Mouse (Mus musculus): Measurements from ENCODE around the gene Pgpep1. TPM values are rescaled to one million over a fixed set of nuclear protein-coding genes. Genes with fewer than 3 reads are reported as not detected.

Gene Pgpep1
- polyA plus RNA-seq, 1 experiment: 21.1 TPM

GRCm38 (mm10) chr8:70610796-70611771 lies 49.1 kb downstream of the Pgpep1 start:
- peak; percentile 86 for TF ChIP-seq CTCF (IDR thresholded peaks at IDR 0.05; ENCODE audit: control insufficient read depth, insufficient read depth, low read length)
- peak; percentile 63; the same call in 1 of the 2 replicates for TF ChIP-seq POLR2A (IDR thresholded peaks at IDR 0.05; ENCODE audit: borderline replicate concordance, control insufficient read depth, low read depth, low read length)
- Histone ChIP-seq H3K4me1 (ENCODE audit: control insufficient read depth, insufficient read depth, low read length) (peaks cover 8% of the 10 kb centered on the region), H3K27ac (ENCODE audit: control insufficient read depth, insufficient read depth, low read depth, low read length, poor library complexity) (peak overlapping the region; percentile 86), H3K4me3 (replicated peaks; ENCODE audit: control insufficient read depth, low read depth, low read length) (peak overlapping the region; percentile 67)
- under 1% methylated on average over 54 of the region's 54 CpGs for WGBS

- under 1% methylated on average over 43 of the region's 45 CpGs for WGBS
- Histone ChIP-seq H3K4me1 (ENCODE audit: control insufficient read depth, insufficient read depth, low read length) (peaks cover 8% of the 10 kb centered on the region), H3K27ac (ENCODE audit: control insufficient read depth, insufficient read depth, low read depth, low read length, poor library complexity) (peak overlapping the region; percentile 90), H3K4me3 (replicated peaks; ENCODE audit: control insufficient read depth, low read depth, low read length) (peak overlapping the region; percentile 63)
- TF ChIP-seq CTCF (IDR thresholded peaks at IDR 0.05; ENCODE audit: control insufficient read depth, insufficient read depth, low read length) (no peak), POLR2A (IDR thresholded peaks at IDR 0.05; ENCODE audit: borderline replicate concordance, control insufficient read depth, low read depth, low read length) (peak; percentile 48)
Observed at GRCm38 (mm10) chr8:70609849-70610795, 50.1 kb downstream of the Pgpep1 start.

GRCm38 (mm10) chr8:70609368-70609848 lies 50.8 kb downstream of the Pgpep1 start:
- WGBS: under 1% methylated on average over 39 of the region's 39 CpGs
- peaks cover 7% of the 10 kb centered on the region for H3K4me1 ChIP-seq (ENCODE audit: control insufficient read depth, insufficient read depth, low read length)

GRCm38 (mm10) chr8:70608749-70609367 lies 51.3 kb downstream of the Pgpep1 start, which contains the start of gene Ssbp4:
Gene Ssbp4 (minus strand): TSS chr8:70608872.
- peaks cover 6% of the 10 kb centered on the region for H3K4me1 ChIP-seq (ENCODE audit: control insufficient read depth, insufficient read depth, low read length)
- peak within 1 kb of the TSS; percentile 71 for H3K4me3 ChIP-seq (replicated peaks; ENCODE audit: control insufficient read depth, low read depth, low read length)
- H3K27ac ChIP-seq (ENCODE audit: control insufficient read depth, insufficient read depth, low read depth, low read length, poor library complexity): peak within 1 kb of the TSS; percentile 90
- WGBS: 1% methylated on average over 26 of the region's 26 CpGs
- no peak for TF ChIP-seq POLR2A (IDR thresholded peaks at IDR 0.05; ENCODE audit: borderline replicate concordance, control insufficient read depth, low read depth, low read length)
- TF ChIP-seq CTCF (IDR thresholded peaks at IDR 0.05; ENCODE audit: control insufficient read depth, insufficient read depth, low read length): no peak

More at GRCm38 (mm10) chr8:70609368-70609848, 50.8 kb downstream of the Pgpep1 start:
- Histone ChIP-seq H3K4me3 (replicated peaks; ENCODE audit: control insufficient read depth, low read depth, low read length) (peak overlapping the region; percentile 63), H3K27ac (ENCODE audit: control insufficient read depth, insufficient read depth, low read depth, low read length, poor library complexity) (peak overlapping the region; percentile 90)
- TF ChIP-seq POLR2A (IDR thresholded peaks at IDR 0.05; ENCODE audit: borderline replicate concordance, control insufficient read depth, low read depth, low read length) (peak; percentile 67; the same call in 1 of the 2 replicates), CTCF (IDR thresholded peaks at IDR 0.05; ENCODE audit: control insufficient read depth, insufficient read depth, low read length) (no peak)

GRCm38 (mm10) chr8:70607898-70608748 lies 52.1 kb downstream of the Pgpep1 start:
- Histone ChIP-seq H3K4me3 (replicated peaks; ENCODE audit: control insufficient read depth, low read depth, low read length) (peak overlapping the region; percentile 71), H3K4me1 (ENCODE audit: control insufficient read depth, insufficient read depth, low read length) (peaks cover 6% of the 10 kb centered on the region), H3K27ac (ENCODE audit: control insufficient read depth, insufficient read depth, low read depth, low read length, poor library complexity) (peak overlapping the region; percentile 79)
- under 1% methylated on average over 84 of the region's 84 CpGs for WGBS
- no peak for TF ChIP-seq CTCF (IDR thresholded peaks at IDR 0.05; ENCODE audit: control insufficient read depth, insufficient read depth, low read length)
- TF ChIP-seq POLR2A (IDR thresholded peaks at IDR 0.05; ENCODE audit: borderline replicate concordance, control insufficient read depth, low read depth, low read length): no peak

- H3K4me1 ChIP-seq (ENCODE audit: control insufficient read depth, insufficient read depth, low read length): peaks cover 6% of the 10 kb centered on the region
- H3K4me3 ChIP-seq (replicated peaks; ENCODE audit: control insufficient read depth, low read depth, low read length): peak overlapping the region; percentile 71
- 19% methylated on average over 6 of the region's 6 CpGs for WGBS
- TF ChIP-seq POLR2A (IDR thresholded peaks at IDR 0.05; ENCODE audit: borderline replicate concordance, control insufficient read depth, low read depth, low read length) (no peak), CTCF (IDR thresholded peaks at IDR 0.05; ENCODE audit: control insufficient read depth, insufficient read depth, low read length) (no peak)
- H3K27ac ChIP-seq (ENCODE audit: control insufficient read depth, insufficient read depth, low read depth, low read length, poor library complexity): peak overlapping the region; percentile 79; the same call in 1 of the 2 replicates
Observed at GRCm38 (mm10) chr8:70607603-70607897, 52.6 kb downstream of the Pgpep1 start.

All from bone marrow, adult 2 months (tissue).